Mouse (Mus musculus): ENCODE measurements at regions not wholly inside any gene's neighbourhood (a gene's known extent, or its start where the extent isn't known, plus 50 kb on each side); places are given as distances from the start of the nearest gene placed in this dataset.

DNA sequence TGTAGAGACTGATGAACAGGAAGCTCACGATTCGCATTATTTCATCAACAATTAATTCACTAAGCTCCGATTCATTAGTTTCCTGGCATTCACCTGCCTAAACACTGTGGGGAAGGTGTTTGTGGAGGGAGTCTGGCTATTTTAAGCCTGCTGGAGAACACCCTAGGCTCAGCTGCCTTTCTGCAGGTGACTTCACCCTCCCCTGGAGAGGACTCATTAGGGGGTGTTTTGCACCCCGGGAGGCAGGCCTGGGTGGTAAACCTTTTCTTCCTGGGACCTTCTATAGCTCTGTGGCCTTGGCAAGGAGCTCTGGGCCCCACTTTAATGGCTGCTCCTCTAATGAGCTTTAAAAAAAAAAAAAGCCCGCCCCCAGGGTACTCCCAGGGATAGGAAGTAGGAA lies 55.4 kb upstream of the Bnc1 start:
- H3K4me1 ChIP-seq (replicated peaks; ENCODE audit: control insufficient read depth, insufficient read depth, low read length), result no peaks in the 10 kb centered on the region
- H3K4me3 ChIP-seq (replicated peaks; ENCODE audit: low read length), result no peak overlapping the region
- H3K27me3 ChIP-seq (ENCODE audit: control insufficient read depth, insufficient read depth, low read length), result no peaks in the 10 kb centered on the region
- no peaks in the 10 kb centered on the region for H3K36me3 ChIP-seq (replicated peaks; ENCODE audit: control insufficient read depth, insufficient read depth)
- H3K4me2 ChIP-seq (replicated peaks), result no peak overlapping the region
- H3K9ac ChIP-seq, result no peak overlapping the region
- no peak for DNase-seq (ENCODE audit: low spot score)
- no peak for ATAC-seq (ENCODE audit: low FRiP score)
- H3K9me3 ChIP-seq (ENCODE audit: control insufficient read depth, low read length), result no peaks in the 10 kb centered on the region
- H3K27ac ChIP-seq, result no peak overlapping the region
- 70% methylated on average over 5 of the region's 5 CpGs for WGBS

DNA sequence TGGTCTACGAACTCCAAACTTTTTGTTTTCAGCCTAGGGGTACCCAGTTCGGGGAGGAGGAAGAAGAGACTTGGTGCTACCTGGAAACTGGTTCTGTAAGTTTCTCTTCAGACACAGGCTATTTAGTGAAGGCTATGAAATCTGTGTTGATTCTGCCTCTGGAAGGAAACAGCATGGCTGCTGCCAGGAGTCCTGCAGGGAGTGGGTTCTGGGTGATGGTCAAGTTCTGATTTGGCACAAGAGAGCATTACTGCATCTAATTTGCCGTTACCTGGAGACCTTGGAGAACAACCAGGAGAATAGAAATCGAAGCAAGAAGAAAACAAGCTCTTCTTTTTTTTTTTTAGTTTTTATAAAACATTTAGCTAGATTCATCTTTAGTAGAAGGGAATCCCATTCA lies 61.3 kb upstream of the Bnc1 start:
- Histone ChIP-seq H3K9ac (no peak overlapping the region), H3K36me3 (replicated peaks; ENCODE audit: control insufficient read depth, insufficient read depth) (no peaks in the 10 kb centered on the region), H3K9me3 (ENCODE audit: control insufficient read depth, low read length) (no peaks in the 10 kb centered on the region), H3K4me2 (replicated peaks) (no peak overlapping the region), H3K27me3 (ENCODE audit: control insufficient read depth, insufficient read depth, low read length) (no peaks in the 10 kb centered on the region), H3K27ac (no peak overlapping the region), H3K4me3 (replicated peaks; ENCODE audit: low read length) (no peak overlapping the region), H3K4me1 (replicated peaks; ENCODE audit: control insufficient read depth, insufficient read depth, low read length) (peaks cover 5% of the 10 kb centered on the region; the same call in 1 of the 2 replicates)
- ATAC-seq (ENCODE audit: low FRiP score) (no peak), DNase-seq (ENCODE audit: low spot score) (no peak)
- WGBS, result 81% methylated on average over 4 of the region's 4 CpGs

DNA sequence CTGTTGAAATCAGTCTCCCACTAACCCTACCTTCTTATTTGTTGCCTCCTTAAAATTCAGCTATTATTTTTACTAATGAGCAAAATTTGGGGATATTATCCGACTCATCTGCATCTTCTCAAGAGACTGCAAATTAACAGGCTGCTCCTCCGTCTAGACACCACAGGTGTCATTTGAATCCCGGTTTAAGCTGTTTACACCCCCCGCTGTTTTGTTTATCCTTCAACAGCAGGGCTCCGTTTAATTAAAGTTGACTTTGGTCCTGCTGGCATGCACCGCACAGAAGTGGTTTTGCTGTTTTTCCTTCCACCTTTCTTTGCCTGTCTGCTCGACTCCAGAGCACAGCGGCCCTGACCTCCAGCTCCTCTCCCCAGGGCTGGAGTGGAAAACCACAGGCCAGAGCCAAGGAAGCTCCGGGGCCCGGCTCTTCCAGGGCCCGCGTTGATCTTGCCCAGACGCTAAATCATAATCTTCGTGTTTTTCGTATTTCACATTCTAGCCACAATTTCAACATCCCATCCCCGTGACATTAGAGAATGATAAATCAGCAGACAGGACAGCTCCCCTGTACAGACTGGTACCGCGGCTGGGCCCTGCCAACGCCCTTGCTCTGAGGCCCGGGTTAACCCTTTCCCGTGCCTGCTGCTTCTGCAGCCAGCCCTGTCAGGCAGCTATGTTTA lies 64.6 kb upstream of the Bnc1 start:
- H3K4me2 ChIP-seq (replicated peaks), result peak overlapping the region; percentile 41
- peaks cover 5% of the 10 kb centered on the region; the same call in 1 of the 2 replicates for H3K4me1 ChIP-seq (replicated peaks; ENCODE audit: control insufficient read depth, insufficient read depth, low read length)
- H3K27ac ChIP-seq, result no peak overlapping the region
- ATAC-seq (ENCODE audit: low FRiP score) (peak; percentile 64; the same call in 1 of the 2 replicates), DNase-seq (ENCODE audit: low spot score) (peak; percentile 41)
- WGBS, result 3% methylated on average over 21 of the region's 21 CpGs
- peak overlapping the region; percentile 13; the same call in 1 of the 2 replicates for H3K9ac ChIP-seq
- no peaks in the 10 kb centered on the region for H3K36me3 ChIP-seq (replicated peaks; ENCODE audit: control insufficient read depth, insufficient read depth)
- H3K27me3 ChIP-seq (ENCODE audit: control insufficient read depth, insufficient read depth, low read length), result no peaks in the 10 kb centered on the region
- H3K9me3 ChIP-seq (ENCODE audit: control insufficient read depth, low read length), result no peaks in the 10 kb centered on the region
- H3K4me3 ChIP-seq (replicated peaks; ENCODE audit: low read length), result peak overlapping the region; percentile 4; the same call in 1 of the 2 replicates

DNA sequence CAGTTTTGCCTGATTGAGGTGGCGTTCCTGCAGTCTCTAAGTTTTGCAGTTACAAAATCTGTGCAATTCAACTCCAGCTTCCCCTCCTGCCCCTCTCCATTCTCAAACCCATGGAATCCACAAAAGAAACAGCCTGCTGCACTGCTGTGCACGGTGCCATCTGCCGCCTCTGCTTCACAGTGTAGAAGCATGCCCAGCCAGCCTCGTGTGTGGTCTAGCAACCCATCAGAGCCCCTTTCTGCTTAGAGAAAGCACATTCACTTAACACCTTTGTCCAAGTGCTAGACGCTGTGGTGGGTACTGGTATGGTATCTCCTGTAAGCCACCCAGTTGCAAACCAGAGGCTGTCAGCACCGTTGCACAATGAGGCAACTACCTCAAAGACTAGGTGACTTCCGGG lies 71.3 kb upstream of the Bnc1 start:
- Histone ChIP-seq H3K4me2 (replicated peaks) (no peak overlapping the region), H3K36me3 (replicated peaks; ENCODE audit: control insufficient read depth, insufficient read depth) (no peaks in the 10 kb centered on the region), H3K27me3 (ENCODE audit: control insufficient read depth, insufficient read depth, low read length) (no peaks in the 10 kb centered on the region), H3K27ac (no peak overlapping the region), H3K4me1 (replicated peaks; ENCODE audit: control insufficient read depth, insufficient read depth, low read length) (no peaks in the 10 kb centered on the region), H3K9ac (no peak overlapping the region), H3K4me3 (replicated peaks; ENCODE audit: low read length) (no peak overlapping the region), H3K9me3 (ENCODE audit: control insufficient read depth, low read length) (no peaks in the 10 kb centered on the region)
- DNase-seq (ENCODE audit: low spot score), result no peak
- 73% methylated on average over 7 of the region's 7 CpGs for WGBS
- no peak for ATAC-seq (ENCODE audit: low FRiP score)

DNA sequence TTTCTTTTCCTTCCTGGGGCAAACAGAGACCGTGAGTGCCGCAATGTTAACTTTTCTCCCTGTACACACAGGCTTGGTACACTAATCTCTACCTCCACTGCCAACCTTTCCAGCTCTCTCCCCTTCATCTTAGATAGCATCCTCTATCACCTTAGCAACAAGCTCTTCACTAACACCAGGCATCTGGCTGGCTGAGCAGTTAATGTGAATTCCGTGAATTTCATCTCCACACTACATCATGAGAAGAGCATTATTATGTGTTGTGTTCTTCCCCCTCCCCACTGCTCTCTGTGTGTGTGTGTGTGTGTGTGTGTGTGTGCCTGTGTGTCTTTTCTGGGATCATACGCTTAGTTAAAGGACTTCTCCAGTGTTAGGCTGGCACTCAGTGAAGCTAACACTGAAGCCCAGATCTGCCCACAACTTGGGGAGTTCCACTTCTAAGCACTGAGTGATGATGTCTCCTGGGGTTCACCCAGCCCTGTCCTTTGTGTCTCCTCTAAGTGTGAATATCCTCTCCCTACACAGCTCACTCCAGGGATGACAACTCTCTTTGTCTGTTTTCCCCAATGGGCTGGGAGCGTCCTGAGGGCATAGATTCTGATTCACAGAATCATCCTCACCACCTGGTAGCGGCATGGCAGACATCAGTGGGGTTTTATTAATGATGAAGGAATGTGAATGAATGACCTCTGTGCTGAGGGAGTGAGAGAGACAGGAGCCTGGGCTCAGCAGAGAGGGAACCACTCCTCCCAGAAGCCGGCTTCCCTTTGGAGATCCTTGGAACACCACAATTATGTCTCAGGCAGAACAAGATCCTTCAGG lies 77.7 kb upstream of the Bnc1 start:
- Histone ChIP-seq H3K4me2 (replicated peaks) (no peak overlapping the region), H3K9me3 (ENCODE audit: control insufficient read depth, low read length) (no peaks in the 10 kb centered on the region), H3K36me3 (replicated peaks; ENCODE audit: control insufficient read depth, insufficient read depth) (no peaks in the 10 kb centered on the region), H3K4me3 (replicated peaks; ENCODE audit: low read length) (no peak overlapping the region), H3K4me1 (replicated peaks; ENCODE audit: control insufficient read depth, insufficient read depth, low read length) (no peaks in the 10 kb centered on the region), H3K9ac (no peak overlapping the region), H3K27ac (no peak overlapping the region), H3K27me3 (ENCODE audit: control insufficient read depth, insufficient read depth, low read length) (no peaks in the 10 kb centered on the region)
- ATAC-seq (ENCODE audit: low FRiP score), result 0 out of 2 replicates have a peak, but pooled peaks have one; percentile 37
- 58% methylated on average over 7 of the region's 7 CpGs for WGBS
- no peak for DNase-seq (ENCODE audit: low spot score)

DNA sequence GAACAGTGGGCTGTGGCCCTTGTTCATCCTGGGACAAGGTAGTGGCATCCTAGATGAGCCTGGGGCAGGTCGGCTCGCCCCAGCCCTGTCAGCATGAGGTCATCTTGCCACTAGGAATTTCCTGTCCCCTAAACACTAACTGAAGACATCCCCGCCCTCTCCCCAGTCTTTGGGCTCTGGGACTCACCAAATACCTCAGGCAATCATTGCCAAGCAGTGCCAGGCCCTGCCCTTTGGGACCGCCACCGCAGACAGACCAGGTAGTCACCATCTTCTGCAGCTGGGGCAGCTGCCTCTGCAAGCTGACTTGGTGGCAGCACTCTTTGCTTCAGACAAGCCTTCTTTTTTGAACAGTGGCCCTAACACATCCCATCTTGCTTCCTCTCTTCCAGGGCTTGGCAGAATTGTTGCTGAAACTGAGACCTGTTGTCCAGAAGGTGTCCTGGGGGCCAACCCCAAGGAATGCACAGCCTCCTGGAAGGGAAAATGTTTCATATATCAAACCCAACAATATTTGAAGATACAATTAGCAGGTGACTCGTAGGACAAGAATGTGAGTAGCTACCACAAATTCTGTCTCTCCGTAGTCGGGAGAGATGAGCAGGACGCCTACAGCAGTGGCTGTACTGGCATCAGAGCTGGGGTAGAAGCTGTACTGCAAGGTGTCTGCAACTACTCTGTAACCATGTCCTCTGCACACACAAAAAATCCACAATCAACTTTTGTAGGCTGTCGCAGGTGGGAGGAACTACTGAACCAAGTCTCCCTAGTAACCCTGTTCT lies 79.0 kb upstream of the Bnc1 start:
- H3K27me3 ChIP-seq (ENCODE audit: control insufficient read depth, insufficient read depth, low read length), result no peaks in the 10 kb centered on the region
- ATAC-seq (ENCODE audit: low FRiP score), result no peak
- WGBS, result 86% methylated on average over 10 of the region's 10 CpGs
- H3K4me1 ChIP-seq (replicated peaks; ENCODE audit: control insufficient read depth, insufficient read depth, low read length), result no peaks in the 10 kb centered on the region
- H3K4me2 ChIP-seq (replicated peaks), result no peak overlapping the region
- H3K4me3 ChIP-seq (replicated peaks; ENCODE audit: low read length), result no peak overlapping the region
- no peaks in the 10 kb centered on the region for H3K9me3 ChIP-seq (ENCODE audit: control insufficient read depth, low read length)
- H3K36me3 ChIP-seq (replicated peaks; ENCODE audit: control insufficient read depth, insufficient read depth), result no peaks in the 10 kb centered on the region
- H3K9ac ChIP-seq, result no peak overlapping the region
- H3K27ac ChIP-seq, result no peak overlapping the region
- no peak for DNase-seq (ENCODE audit: low spot score)

DNA sequence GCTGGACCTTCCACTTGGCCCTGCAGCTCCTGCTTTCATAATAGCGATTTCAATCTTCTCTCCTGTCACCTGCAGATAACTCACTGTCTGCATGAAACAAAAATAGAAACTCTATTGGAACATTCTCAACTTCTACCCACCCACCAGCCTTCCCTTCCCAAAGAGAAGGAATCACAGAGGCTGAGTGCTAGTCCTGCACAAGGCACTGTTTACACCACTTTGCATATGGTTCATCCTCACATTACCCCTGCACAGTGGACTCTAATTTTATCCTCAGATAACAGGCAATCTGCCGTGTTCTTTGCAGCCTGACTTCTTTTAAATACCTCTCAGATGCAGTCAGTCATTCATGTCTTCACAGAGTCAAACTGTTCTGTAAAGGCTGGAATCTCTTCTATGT lies 83.3 kb upstream of the Bnc1 start:
- no peaks in the 10 kb centered on the region for H3K36me3 ChIP-seq (replicated peaks; ENCODE audit: control insufficient read depth, insufficient read depth)
- no peak overlapping the region for H3K27ac ChIP-seq
- no peaks in the 10 kb centered on the region for H3K9me3 ChIP-seq (ENCODE audit: control insufficient read depth, low read length)
- 91% methylated on average over 2 of the region's 2 CpGs for WGBS
- no peaks in the 10 kb centered on the region for H3K4me1 ChIP-seq (replicated peaks; ENCODE audit: control insufficient read depth, insufficient read depth, low read length)
- ATAC-seq (ENCODE audit: low FRiP score), result no peak
- no peaks in the 10 kb centered on the region for H3K27me3 ChIP-seq (ENCODE audit: control insufficient read depth, insufficient read depth, low read length)
- H3K9ac ChIP-seq, result no peak overlapping the region
- no peak overlapping the region for H3K4me2 ChIP-seq (replicated peaks)
- no peak overlapping the region for H3K4me3 ChIP-seq (replicated peaks; ENCODE audit: low read length)
- DNase-seq (ENCODE audit: low spot score), result no peak

DNA sequence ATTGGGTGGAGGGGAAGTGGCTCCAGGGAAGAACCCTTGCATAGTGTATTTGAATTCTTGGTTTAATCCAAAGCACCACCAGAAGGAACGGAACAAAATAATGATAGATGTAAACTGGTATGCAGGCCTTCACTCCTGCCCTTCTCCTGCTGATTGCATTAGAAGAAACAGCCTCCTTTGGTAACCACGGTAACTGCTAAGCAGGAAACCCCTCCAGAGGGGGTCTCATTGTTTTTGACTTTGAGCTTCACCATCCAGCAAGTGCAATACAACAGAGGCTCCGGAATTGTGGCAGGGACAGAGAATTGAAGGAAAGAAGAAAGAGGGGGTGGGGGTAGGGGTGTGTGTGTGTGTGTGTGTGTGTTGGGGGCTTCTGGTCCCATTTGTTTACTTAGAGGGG lies 89.8 kb upstream of the Bnc1 start:
- peaks cover 3% of the 10 kb centered on the region; the same call in 1 of the 2 replicates for H3K4me1 ChIP-seq (replicated peaks; ENCODE audit: control insufficient read depth, insufficient read depth, low read length)
- H3K9me3 ChIP-seq (ENCODE audit: control insufficient read depth, low read length), result no peaks in the 10 kb centered on the region
- no peak overlapping the region for H3K9ac ChIP-seq
- H3K27me3 ChIP-seq (ENCODE audit: control insufficient read depth, insufficient read depth, low read length), result no peaks in the 10 kb centered on the region
- no peak overlapping the region for H3K4me2 ChIP-seq (replicated peaks)
- WGBS, result 8% methylated on average over 3 of the region's 3 CpGs
- no peak overlapping the region for H3K27ac ChIP-seq
- DNase-seq (ENCODE audit: low spot score), result peak; percentile 35
- no peak overlapping the region for H3K4me3 ChIP-seq (replicated peaks; ENCODE audit: low read length)
- no peaks in the 10 kb centered on the region for H3K36me3 ChIP-seq (replicated peaks; ENCODE audit: control insufficient read depth, insufficient read depth)
- no peak for ATAC-seq (ENCODE audit: low FRiP score)

DNA sequence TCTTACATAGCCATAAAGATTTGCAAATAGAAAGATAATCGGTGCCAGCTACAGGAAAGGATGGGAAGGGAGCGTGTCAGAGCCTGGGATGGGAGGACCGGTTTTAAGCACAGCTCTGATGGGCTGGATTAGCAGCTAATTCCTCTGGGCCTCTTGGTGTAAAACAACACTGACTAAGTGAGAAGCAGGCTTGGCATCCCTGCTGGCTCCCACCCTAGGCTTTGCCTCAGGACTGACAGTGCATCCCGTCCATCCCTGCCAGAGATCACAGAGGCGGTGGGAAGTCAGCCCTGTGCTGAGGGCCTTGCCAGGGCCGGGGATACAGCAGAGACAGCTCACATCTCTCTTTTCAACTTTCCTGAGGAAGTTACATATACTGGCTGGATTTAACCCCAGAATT lies 90.8 kb upstream of the Sh3gl3 start:
- no peak for DNase-seq (ENCODE audit: low spot score)
- no peak overlapping the region for H3K9ac ChIP-seq
- 39% methylated on average over 6 of the region's 6 CpGs for WGBS
- no peak overlapping the region for H3K27ac ChIP-seq
- H3K4me2 ChIP-seq (replicated peaks), result no peak overlapping the region
- no peaks in the 10 kb centered on the region for H3K36me3 ChIP-seq (replicated peaks; ENCODE audit: control insufficient read depth, insufficient read depth)
- peaks cover 3% of the 10 kb centered on the region; the same call in 1 of the 2 replicates for H3K4me1 ChIP-seq (replicated peaks; ENCODE audit: control insufficient read depth, insufficient read depth, low read length)
- ATAC-seq (ENCODE audit: low FRiP score), result no peak
- no peaks in the 10 kb centered on the region for H3K27me3 ChIP-seq (ENCODE audit: control insufficient read depth, insufficient read depth, low read length)
- H3K9me3 ChIP-seq (ENCODE audit: control insufficient read depth, low read length), result no peaks in the 10 kb centered on the region
- no peak overlapping the region for H3K4me3 ChIP-seq (replicated peaks; ENCODE audit: low read length)
